In the genomic region with DNA sequence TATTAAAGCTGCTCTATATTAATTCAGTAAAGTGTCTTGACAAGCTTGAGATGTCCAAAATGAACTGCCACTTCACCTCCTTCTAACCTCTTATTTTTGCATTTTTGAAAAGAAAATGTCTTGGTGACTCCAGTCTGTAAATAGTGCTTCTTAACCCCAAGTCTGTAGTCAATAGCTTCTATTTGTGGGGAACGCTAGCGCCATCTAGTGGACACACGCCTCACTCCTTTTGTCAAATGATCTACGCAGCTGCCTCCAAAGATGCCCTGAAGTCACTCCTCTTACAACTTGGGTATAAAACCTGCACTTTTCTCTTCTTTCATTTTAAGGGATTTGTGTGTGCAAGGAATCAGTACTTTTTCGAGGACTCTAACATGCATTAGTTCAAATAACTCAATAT, we compare ENCODE assay signal across 9 mouse cellular contexts.
DNase-seq lines count a peak whose midpoint lies in the region; ATAC-seq and TF ChIP-seq lines count a peak whose summit lies in the region.
"Had no signal": no experiment of that assay in that cellular context is flagged by ENCODE, and none has a peak within 500 bp of the region (broad histone marks: within the 10 kb centered on the region; RNA-seq: fewer than 3 reads in every experiment).

No protein-coding gene starts in this region.

- no peaks in the 10 kb centered on the region for H3K4me1 ChIP-seq in G1E (ENCODE audit: insufficient read depth, low read depth, low read length)
- H3K4me1 ChIP-seq in forebrain, embryonic 15.5 days, result no peaks in the 10 kb centered on the region
- H3K4me1 ChIP-seq in liver, postnatal 0 days (ENCODE audit: insufficient read depth), result no peaks in the 10 kb centered on the region
- H3K4me1 ChIP-seq: heart, embryonic 15.5 days had no signal

- peak; percentile 28; the same call in 1 of the 2 replicates for ATAC-seq in G1E (ENCODE audit: extremely low read depth, insufficient number of reproducible peaks, low FRiP score, poor library complexity, severe bottlenecking)
- ATAC-seq in forebrain, embryonic 15.5 days (replicated peaks), result peak; percentile 67
- no peak for ATAC-seq in liver, postnatal 0 days
- ATAC-seq in monocyte, adult 5-6 weeks (replicated peaks; ENCODE audit: insufficient number of reproducible peaks, low FRiP score, low TSS enrichment, poor library complexity, severe bottlenecking), result no peak

- no peaks in the 10 kb centered on the region for H3K9me3 ChIP-seq in G1E (replicated peaks)
- H3K9me3 ChIP-seq in forebrain, embryonic 15.5 days, result no peaks in the 10 kb centered on the region
- H3K9me3 ChIP-seq in liver, postnatal 0 days (ENCODE audit: low read length), result no peaks in the 10 kb centered on the region
- H3K9me3 ChIP-seq: heart, embryonic 15.5 days had no signal

- H3K27me3 ChIP-seq in G1E (ENCODE audit: insufficient read depth, low read length), result no peaks in the 10 kb centered on the region
- 0 out of 2 replicates have a peak, but pooled peaks cover 10% of the 10 kb centered on the region for H3K27me3 ChIP-seq in forebrain, embryonic 15.5 days
- no peaks in the 10 kb centered on the region for H3K27me3 ChIP-seq in liver, postnatal 0 days (ENCODE audit: insufficient read depth, low read length)
- H3K27me3 ChIP-seq: heart, embryonic 15.5 days had no signal

- no peak overlapping the region for H3K4me3 ChIP-seq in G1E (ENCODE audit: low read depth, low read length)
- no peak overlapping the region for H3K4me3 ChIP-seq in forebrain, embryonic 15.5 days
- H3K4me3 ChIP-seq in liver, postnatal 0 days (ENCODE audit: low read depth, low read length), result no peak overlapping the region
- H3K4me3 ChIP-seq: heart, embryonic 15.5 days had no signal

- DNase-seq in A20 (ENCODE audit: low read depth, low spot score) (peak; percentile 24), G1E (ENCODE audit: low spot score) (peak; percentile 1)
- DNase-seq in cerebellum, adult 11 months, result peak; percentile 42
- peak; percentile 82 for DNase-seq in kidney, postnatal 10 days
- peak; percentile 70 for DNase-seq in liver, postnatal 0 days
- peak; percentile 58 for DNase-seq in ovary, postnatal 36 days (ENCODE audit: low spot score)

- no peak overlapping the region for H3K4me2 ChIP-seq in forebrain, embryonic 15.5 days (replicated peaks)
- H3K4me2 ChIP-seq in liver, postnatal 0 days (ENCODE audit: low read depth, low read length), result no peak overlapping the region
- H3K4me2 ChIP-seq: heart, embryonic 15.5 days had no signal

- no peak for TF ChIP-seq EP300 in liver, postnatal 0 days (IDR thresholded peaks at IDR 0.05; ENCODE audit: low read depth)

- no peak overlapping the region for H3K27ac ChIP-seq in forebrain, embryonic 15.5 days (replicated peaks)
- no peak overlapping the region for H3K27ac ChIP-seq in liver, postnatal 0 days (ENCODE audit: low read depth)
- H3K27ac ChIP-seq: heart, embryonic 15.5 days had no signal

- H3K36me3 ChIP-seq in G1E (replicated peaks), result no peaks in the 10 kb centered on the region
- no peaks in the 10 kb centered on the region for H3K36me3 ChIP-seq in forebrain, embryonic 15.5 days
- no peaks in the 10 kb centered on the region for H3K36me3 ChIP-seq in liver, postnatal 0 days (replicated peaks; ENCODE audit: insufficient read depth, low read length)
- H3K36me3 ChIP-seq: heart, embryonic 15.5 days had no signal

- WGBS in forebrain, embryonic 15.5 days, result 1% methylated on average over 5 of the region's 5 CpGs
- WGBS in liver, postnatal 0 days (ENCODE audit: insufficient replicate concordance), result 6% methylated on average over 5 of the region's 5 CpGs

- peak; percentile 66 for TF ChIP-seq CTCF in G1E (IDR thresholded peaks at IDR 0.05; ENCODE audit: low read depth, low read length)
- peak; percentile 86 for TF ChIP-seq CTCF in liver, postnatal 0 days (IDR thresholded peaks at IDR 0.05; ENCODE audit: low read depth)

- no peak overlapping the region for H3K9ac ChIP-seq in forebrain, embryonic 15.5 days (replicated peaks)
- H3K9ac ChIP-seq in liver, postnatal 0 days (replicated peaks), result no peak overlapping the region
- H3K9ac ChIP-seq: heart, embryonic 15.5 days had no signal

Comparison
In these comparisons a context has a peak if more than half of its experiments do, and no peak if none do; other contexts are left out.
1. DNase-seq: peak in every context shown above with its lines; median percentile 82 in kidney, postnatal 10 days; 70 in liver, postnatal 0 days; 58 in ovary, postnatal 36 days; 42 in cerebellum, adult 11 months; 24 in A20; 1 in G1E.
2. ATAC-seq: peak in G1E (single experiment) and forebrain, embryonic 15.5 days (single experiment); none in liver, postnatal 0 days (single experiment) and monocyte, adult 5-6 weeks (single experiment).